Mouse (Mus musculus) liver, embryonic 14.5 days (tissue): ENCODE data around the gene Ccnh.

ENCODE experiments used
- CTCF ChIP-seq: IDR thresholded peaks from 2 replicates; pipeline ENCODE4 v1.5.1; 2016; ENCODE audit warnings: antibody characterized with exemption, low read depth, control low read depth
- EP300 ChIP-seq: IDR thresholded peaks from 2 replicates; pipeline ENCODE4 v1.6.1; 2016; ENCODE audit warnings: antibody characterized with exemption, low read depth

GRCm38 (mm10) chr13:85238760-85239159, 49.6 kb downstream of the Ccnh start:
- TF ChIP-seq EP300 (no peak), CTCF (no peak)
